Mouse (Mus musculus) T-helper 2 cell (primary cell): ENCODE data around the gene Atp8b2.

Experiments used
- in situ Hi-C: fragments of 300-600 bp; cut with MboI, MseI; formaldehyde crosslinking; loops from one replicate; pipeline ENCODE4 v1.15.1; 2025; ENCODE audit warnings: high pct_unique_total_duplicates

Gene Atp8b2

DNA sequence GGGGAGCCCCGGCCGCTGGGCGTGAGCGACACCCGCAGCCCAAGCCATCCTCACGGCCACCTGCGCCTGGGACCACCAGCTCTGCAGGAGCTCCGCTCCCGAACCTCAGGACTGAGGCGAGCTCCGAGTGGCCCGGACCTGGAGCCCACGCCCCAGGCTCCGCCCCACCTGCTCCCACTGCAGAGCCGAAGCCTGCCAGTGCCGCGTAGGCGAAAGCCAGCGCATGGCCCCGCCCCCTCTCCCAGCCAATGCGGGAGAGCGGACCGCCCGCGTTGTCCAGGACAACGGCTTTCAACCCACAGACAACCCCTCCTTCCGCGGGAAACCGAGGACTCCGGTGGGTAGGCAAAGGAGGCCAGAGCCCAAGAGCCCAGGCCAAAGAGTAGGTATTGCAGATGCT lies 2.8 kb downstream of the Atp8b2 start:
- in situ Hi-C loops = no loop called here

DNA sequence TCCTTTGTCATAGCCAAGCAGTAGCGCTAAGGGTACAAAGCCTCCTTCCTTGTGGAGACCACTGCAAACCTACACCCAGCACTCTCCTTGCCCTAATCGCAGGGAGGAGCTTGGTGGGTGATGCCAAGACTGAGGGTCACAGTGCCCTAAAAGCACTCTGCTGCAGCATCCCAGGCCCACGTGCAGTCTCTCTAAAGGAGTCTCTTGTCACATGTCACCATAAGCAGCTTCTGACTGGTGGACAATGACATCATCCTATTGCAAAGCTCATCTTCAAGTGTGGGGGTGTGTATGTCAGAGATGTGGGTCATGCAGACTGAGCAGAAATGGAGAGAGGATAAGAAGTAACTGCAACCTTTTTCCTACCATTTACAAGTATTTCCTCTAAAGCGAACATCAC lies 3.9 kb downstream of the Atp8b2 start:
- in situ Hi-C loops = no loop called here

DNA sequence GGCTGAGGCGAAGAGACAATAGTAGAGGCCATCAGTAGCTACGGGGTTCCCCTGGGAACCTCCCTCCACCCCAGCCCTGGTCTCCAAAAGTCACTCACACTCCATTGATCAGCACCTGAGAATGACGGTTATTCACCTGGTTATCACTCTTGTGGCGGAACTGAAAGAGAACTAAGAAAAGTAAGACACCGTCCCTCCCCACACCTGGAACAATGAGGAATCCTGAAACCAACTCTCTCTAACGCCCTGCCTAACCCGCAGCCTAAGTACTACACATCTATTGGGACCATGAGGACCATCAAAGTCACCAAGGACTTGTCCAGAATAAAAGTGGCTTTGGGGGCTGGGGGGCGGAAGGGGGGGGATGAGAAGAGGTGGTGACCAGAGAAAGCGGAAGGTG lies 5.4 kb downstream of the Atp8b2 start:
- in situ Hi-C loops = no loop called here

DNA sequence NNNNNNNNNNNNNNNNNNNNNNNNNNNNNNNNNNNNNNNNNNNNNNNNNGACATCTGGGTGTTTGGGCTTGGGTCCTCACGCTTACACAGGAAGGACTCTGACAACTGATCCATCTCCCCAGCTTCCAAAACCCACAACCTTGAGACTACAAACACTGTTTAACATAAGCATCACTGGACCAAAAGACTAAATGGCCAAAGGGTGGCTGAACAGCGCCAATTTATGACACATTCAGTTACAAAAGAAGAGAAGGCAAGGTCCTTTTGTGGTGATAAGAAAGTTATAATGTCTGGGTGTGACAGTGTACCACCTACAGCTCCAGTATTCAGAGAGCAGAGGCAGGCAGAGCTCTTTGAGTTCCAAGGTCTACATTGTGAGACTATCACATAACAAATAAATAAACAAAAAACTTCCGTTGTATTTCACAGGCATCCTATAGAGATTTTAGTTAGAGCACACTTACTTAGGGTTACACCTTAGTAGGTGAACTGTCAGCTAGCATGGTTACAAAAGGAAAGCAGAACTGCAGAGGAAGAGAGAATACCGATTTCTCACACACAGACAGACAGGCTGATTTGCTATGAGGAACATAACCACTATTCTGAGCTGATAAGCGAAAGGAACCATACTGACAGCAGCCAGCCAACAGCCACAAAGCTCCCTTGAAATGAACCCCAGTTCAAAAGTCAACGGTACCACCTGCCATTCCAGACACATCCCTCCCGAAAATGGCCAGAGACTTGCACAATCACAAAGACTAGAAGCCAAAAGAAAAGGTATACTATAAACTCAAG lies 6.9 kb downstream of the Atp8b2 start:
- in situ Hi-C loops = no loop called here

DNA sequence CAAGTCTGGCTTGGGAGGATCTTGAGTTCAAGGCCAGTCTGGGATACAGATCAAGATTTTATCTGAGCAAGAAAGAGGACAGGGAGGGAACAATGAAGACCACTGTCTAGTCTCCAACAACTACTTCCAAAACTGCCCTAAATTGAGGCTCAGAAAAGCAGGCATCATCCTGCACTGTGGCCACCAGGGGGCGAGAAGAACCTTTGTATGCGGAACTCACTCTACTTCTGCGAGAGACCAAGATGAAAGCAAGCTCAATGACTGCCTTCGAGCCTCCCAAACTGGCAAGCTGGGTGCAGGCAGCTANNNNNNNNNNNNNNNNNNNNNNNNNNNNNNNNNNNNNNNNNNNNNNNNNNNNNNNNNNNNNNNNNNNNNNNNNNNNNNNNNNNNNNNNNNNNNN lies 9.9 kb downstream of the Atp8b2 start:
- in situ Hi-C loops = no loop called here

DNA sequence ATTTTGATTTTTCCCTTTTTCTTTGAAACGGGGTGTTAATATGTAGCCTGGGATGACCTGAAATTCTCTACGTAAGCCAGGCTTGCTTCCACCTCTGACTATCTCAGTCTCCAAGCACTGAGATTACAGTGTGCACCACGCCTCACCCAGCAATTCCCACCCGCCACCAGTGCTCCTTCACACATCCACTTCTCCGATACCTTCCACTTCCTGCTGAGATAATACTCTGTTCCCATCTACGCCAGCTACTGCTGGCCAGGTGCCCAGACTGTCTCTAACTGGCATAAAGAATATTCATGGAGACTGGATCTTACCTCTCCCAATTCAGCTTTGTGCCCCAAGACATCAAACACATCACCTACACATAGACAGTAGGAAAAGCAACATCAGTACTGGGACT lies 14.7 kb downstream of the Atp8b2 start:
- in situ Hi-C loops = no loop called here

DNA sequence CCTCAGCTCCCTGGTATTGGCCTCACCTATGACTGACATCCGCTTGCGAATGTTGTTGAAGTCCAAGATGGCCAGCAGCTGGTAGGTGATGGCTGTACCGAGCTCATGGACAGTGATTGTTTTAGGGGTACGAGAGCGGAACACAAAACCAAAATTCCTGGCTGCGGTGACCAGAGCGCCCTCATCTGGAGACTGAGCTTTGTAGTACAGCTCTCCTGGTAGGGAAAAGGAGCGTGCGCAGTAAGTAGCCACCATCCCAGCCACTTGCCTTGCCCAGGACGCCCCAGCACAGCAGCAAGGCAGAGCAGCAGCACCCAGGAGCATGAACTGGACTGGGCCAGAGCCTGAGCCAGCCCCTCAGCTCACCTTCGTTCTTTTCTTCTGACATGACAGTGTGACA lies 15.3 kb downstream of the Atp8b2 start:
- in situ Hi-C loops = no loop called here

DNA sequence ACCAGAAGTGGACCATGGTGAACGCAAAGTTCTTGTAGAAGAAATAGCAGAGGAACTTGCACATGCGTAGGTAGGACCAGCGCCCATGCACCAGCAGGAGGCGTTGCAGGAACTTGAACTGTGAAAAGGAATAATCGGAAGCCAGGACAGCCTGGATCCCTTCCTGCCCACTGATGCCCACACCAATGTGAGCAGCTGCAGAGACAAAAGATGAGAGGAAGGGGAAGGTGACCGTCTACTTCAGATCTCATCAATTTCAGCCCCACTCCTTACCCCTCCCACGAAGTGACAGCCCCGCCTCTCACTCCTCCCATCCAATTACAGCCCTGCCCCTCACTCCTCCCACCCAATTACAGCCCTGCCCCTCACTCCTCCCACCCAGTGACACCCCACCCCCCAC lies 18.3 kb downstream of the Atp8b2 start:
- in situ Hi-C loops = no loop called here

DNA sequence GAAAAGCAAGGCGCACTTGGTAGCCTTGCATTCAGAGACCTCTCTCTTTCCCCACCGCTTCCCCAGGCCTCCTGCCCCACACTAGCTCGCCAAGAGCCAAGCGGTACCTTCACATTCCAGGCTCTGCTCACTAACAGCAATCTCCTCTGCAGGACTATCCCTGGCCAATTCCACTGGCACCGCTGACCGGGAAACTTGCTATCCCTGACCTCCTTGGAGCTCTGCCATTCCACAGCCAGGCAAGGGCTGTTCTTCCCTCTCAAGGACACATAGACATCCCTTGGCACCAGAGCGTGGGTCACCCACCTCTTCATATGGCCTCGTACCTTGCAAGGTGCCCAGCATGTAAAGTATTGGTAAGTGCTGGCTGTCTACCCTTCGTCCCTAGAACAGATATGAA lies 20.4 kb downstream of the Atp8b2 start:
- in situ Hi-C loops = loop anchor here (5.0 kb wide), 1 partner anchor 69 kb away; no protein-coding TSS in a partner anchor

DNA sequence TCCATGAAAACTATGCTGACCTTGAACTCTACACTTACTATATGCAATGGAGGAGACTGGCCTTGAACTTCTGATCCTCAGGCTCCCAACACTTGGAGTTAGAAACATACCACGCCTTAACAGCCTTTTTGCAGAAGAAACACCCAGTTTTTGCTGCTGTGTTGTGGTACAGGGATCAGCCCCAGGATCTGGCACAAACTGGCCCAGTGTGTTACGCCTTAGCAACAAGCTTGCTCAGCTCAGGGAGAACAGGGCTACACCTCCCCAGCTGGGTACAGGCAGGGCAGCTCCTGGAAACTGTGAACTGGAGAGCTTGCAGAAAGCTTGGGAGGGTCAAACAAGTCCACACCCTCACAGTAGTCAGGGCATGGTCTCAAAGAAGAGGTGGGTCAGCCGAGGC lies 26.8 kb downstream of the Atp8b2 start:
- in situ Hi-C loops = loop anchor here (10.0 kb wide), 1 partner anchor 1232 kb away; no protein-coding TSS in a partner anchor

DNA sequence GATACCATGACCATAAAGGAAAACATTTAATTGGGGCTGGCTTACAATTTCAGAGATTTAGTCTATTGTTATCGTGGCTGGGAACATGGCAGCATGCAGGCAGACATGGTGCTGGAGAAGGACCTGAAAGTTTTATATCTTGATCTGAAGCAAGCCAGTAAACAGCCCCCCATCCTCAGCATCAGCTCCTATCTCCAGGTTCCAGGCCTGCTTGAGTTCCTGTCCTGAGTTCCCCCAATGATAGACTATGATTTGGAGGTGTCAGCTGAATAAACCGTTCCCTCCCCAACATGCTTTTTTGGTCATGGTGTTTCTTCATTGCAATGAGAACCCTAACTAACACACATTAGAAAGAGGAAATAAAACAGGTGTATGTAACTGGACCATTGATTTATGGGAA lies 30.4 kb downstream of the Atp8b2 start:
- in situ Hi-C loops = loop anchor here (10.0 kb wide), 1 partner anchor 1228 kb away; no protein-coding TSS in a partner anchor

DNA sequence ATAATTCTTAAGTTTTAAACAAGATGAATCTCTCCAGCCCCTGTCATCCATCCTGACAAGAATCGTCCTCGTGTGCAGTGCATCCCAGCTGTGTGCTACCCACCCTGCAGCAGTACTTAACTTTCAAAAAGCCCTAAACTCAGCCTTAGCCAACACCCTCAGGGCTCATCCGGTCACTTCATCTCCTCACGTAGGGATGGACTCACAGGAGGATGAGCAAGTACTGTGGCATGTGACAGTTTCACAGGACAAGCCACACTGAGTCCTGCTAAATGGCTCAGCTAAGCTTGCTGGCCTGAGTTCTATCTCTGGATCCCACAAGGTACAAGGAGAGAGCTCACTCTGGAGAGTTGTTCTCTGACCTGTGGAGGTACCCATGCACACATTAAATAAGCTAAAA lies 34.4 kb downstream of the Atp8b2 start:
- in situ Hi-C loops = no loop called here

DNA sequence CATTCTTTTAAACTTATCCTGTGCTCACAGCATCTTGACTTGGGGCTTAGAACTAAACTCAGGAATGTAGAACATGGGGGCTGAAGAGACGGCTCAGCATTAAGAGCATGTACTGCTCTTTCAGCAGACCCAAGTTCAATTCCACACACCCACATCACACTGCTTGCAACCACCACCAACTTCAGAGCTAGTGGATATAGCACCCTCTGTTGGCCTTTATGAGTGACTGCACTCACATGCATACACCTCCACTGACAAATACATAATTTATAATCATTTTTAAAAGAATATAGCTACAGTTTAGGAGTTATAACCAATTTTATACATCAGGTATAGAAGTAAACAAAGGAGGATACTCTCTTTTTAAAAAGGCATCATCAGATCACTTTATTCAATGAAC lies 36.9 kb downstream of the Atp8b2 start:
- in situ Hi-C loops = no loop called here

DNA sequence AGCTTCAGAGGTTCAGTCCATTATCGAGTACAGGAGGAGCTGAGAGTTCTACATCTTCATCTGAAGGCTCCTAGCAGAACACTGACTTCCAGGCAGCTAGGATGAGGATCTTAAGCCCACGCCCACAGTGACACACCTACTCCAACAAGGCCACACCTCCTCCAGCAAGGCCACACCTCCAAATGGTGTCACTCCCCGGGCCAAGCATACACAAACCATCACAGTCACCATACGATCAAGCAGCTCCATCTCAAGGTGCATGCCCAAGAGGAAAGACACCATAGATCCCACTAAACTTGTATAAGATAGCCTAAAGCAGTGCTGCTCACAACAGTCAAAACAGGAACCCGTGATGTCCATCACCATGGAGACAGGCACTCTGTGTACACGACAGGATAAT lies 42.6 kb downstream of the Atp8b2 start:
- in situ Hi-C loops = no loop called here

DNA sequence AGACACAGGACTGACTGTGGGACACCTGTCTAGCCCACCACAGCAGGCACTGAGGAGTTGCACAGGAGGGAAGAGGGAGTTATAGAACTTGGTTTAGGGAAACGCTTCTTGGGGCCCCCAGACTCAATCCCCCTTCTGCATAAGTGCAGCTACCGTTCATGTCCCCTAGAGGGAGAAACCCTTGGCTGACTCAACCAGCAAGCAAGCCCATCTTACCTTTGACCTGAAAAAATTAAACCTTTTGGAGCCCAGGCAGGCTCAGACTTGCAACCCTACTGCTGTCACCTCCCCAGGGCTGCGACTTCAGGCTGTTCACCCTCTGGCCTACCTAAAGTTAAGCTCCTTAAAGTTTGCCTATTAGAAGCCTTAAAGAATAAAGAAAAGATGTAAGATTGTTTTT lies 45.9 kb downstream of the Atp8b2 start:
- in situ Hi-C loops = no loop called here

DNA sequence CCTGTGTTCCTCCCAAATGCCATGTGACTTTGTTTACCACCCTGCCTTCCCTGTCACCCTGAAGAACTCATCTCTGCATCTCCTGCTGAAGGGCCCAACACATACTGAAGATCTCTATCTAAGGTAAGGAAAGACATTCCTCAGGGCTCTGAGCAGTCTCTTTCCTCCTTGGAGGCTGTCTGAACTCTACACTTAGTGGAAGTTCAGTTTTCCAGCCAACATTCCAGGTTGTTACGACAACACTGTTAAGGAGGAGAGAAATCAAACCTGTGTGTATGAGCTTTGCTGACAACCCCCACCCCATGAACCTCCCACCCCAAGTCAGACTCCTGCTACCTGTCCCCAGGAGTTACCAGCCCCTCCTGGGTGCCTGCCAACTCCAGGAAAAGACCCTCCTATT lies 46.7 kb downstream of the Atp8b2 start:
- in situ Hi-C loops = no loop called here

DNA sequence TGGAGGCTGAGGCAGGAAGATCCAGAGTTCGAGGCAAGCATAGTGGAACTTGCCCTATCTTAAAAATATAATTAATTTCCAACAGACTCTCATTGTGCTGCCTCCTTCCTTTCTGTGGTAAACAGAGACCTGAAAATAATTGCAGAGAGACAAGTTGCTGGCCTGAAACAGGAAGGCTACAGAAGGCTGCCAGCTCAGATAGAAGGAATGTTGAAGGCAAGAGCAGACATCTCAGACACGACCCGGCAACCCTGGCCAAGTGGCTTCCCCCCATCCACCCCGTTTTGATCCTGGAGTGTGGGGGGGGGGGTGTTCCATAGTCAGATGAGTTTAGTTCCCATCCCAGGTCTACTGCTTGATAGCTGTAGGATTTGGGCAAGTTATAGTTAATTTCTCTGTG lies 48.6 kb downstream of the Atp8b2 start:
- in situ Hi-C loops = no loop called here

DNA sequence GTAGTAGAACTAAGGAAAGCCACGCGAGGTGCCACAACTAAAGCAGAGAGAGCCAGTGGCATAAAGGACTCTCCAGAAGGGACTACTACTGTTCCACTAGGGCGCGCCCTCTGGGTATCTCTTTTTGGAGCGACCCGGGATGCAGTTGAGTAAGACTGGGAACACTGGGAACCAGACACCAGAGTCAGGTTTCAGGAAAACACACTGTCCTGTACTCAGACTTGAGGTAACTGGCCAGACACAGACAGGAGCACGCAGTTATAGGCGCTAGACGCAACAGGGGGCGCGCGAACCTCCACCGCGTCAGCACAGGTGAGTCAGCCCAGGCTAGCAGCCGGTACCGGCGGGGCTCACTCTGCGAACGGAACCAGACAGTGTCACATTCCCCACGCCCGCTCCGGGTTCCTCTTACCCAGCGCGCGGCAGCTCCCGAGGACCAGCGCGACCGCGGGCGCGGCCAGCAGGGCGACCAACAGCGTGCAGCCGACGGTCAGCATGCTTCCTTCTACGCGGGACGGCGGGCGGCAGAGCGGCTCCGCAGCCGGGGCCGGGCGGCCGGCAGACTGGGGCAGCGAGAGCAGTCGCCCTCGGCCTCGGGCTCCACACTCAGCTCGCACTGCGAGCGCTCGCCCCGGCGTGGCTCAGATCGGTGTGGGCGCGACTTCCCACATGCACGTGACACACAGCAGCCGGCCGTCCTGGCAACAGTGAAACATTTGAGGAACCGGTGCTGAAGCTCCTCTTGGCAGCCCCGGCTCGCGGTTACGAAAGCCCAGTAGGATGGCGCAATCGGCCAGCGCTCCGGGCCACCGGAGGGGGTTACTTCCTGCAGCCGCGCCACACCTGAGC lies 50.5 kb downstream of the Atp8b2 start, which contains the start of gene Il6ra:
Il6ra (minus strand) TSS at position 654 of the 849 bp plus-strand sequence.
- in situ Hi-C loops = no loop called here

DNA sequence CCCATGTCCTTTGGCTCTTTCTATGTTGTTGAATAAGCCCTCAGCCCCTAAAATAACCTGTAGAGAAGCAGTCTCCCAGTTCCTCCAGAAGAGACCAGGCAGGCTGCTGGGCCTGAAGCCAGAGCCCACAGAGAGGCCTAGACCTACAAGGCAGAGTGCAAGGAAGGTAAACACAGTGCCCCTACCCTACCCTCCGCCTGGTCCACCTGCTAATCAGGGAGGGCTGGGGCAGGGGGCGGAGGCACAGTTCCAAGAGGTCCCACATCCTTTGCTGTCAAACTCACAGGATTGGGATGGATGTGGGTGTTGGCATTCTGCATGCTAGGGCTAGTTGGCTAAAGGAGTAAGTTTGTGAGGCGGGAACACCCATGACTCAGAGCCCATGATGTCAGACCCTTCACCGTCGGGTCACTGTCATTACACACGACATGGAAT lies 51.2 kb downstream of the Atp8b2 start:
- in situ Hi-C loops = no loop called here

DNA sequence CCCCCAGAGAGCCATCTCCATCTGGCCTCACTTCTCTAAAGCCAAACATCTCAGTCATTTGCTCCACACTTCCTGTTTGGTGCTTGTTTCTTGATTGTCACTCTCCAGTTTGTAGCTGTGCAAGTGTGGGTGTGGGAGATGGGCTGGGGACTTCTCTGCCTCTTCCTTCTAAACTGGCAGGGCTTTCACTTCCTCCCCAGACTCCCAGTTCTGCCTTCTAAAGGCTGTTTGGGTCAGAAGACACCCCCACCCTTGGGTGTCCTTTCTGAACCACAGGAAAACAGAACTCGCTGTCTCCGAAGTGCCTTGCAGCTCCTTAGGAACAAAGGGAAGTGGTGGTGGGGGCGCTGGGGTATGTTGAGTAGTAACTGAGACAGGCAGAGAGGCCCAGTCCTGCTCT lies 52.1 kb downstream of the Atp8b2 start:
- in situ Hi-C loops = no loop called here

DNA sequence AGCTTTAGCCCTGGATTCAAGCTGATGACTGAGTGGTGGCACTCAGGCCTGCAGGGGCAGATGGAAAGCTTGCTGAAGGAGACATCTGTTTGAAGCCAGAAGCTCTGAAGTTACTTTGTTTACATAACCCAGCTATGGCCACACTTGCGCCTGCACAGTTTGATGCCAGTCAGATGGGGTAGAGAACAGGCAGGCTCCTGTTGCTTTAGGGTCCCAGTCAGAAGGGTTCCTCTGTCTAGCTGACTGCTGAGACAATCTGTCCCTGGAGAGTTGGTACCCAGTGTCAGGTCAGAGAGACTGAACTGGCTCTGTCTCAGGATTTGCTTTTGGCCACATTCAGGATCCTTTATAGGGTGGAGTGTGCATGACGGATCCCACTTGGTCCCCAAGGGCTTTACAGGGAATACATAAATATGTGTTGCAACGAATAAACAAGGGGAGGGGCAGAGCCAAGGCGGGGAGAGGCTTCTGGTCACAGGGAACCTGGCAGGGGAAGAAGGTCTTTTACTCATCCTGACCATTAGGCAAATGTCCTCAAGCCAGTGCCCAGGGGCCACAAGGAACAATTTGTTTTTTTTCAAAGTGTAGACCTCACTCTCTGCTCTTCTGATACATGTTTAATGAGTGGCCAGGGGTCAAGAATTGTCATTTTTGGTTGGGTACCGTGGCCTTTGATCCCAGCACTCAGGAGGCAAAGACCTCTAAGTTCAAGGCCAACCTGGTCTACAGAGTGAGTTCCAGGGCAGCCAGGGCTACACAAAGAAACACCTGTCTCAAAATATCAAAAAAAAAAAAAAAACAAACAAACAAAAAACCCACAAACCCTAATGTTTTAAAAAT lies 53.4 kb downstream of the Atp8b2 start:
- in situ Hi-C loops = no loop called here

DNA sequence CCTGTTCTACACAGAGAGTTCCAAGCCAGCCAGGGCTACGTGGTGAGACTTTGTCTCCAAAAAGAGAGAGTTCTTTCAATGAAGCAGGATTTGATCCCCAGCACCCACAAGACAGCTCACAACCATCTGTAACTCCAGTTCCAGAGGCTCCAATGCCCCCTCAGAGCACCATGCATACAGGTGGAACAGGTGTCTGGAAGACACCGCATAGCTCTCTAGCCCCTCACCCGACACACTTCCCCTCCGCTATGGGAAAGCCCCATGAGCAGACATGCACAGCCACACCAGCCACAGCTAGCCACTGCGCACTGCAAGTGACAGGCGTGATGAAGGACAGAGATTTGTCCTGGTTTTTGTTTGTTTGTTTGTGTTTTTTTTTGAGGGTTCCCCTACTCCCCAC lies 54.5 kb downstream of the Atp8b2 start:
- in situ Hi-C loops = no loop called here
